Mouse (Mus musculus) G1E (cell line): Measurements from ENCODE around the gene Cdca4. TPM values are rescaled to one million over a fixed set of nuclear protein-coding genes. Genes with fewer than 3 reads are reported as not detected.
A peak's percentile ranks its signal among the peaks of the same experiment; 100 is the strongest.

Source experiments
- ATAC-seq: 2 replicates; pipeline ENCODE4 v1.8.0; 2016; ENCODE audit warnings: mild to moderate bottlenecking; ENCODE audit not compliant: insufficient number of reproducible peaks, poor library complexity, low FRiP score, severe bottlenecking; ENCODE audit errors: extremely low read depth
- DNase-seq: peaks from one replicate; pipeline ENCODE4 v3.0.0; 2012; ENCODE audit warnings: low spot score
- H3K27me3 ChIP-seq: 2 replicates; pipeline ENCODE4 v1.6.1; 2012; ENCODE audit warnings: mild to moderate bottlenecking, low read length, inconsistent platforms; ENCODE audit not compliant: insufficient read depth
- H3K36me3 ChIP-seq: replicated peaks from 2 replicates; pipeline ENCODE3; 2012; ENCODE audit warnings: mild to moderate bottlenecking, inconsistent platforms
- H3K4me1 ChIP-seq: 2 replicates; pipeline ENCODE4 v1.6.1; 2012; ENCODE audit warnings: low read depth, low read length, inconsistent platforms, mixed read lengths; ENCODE audit not compliant: insufficient read depth
- H3K4me3 ChIP-seq: 2 replicates; pipeline ENCODE4 v1.5.1; 2012; ENCODE audit warnings: low read depth, mild to moderate bottlenecking, inconsistent platforms, low read length, moderate library complexity, mixed read lengths
- H3K9me3 ChIP-seq: replicated peaks from 2 replicates; pipeline ENCODE4 v1.6.1; 2012; ENCODE audit warnings: inconsistent platforms
- CTCF ChIP-seq: IDR thresholded peaks from 2 replicates; pipeline ENCODE4 v1.5.1; 2012; ENCODE audit warnings: low read depth, low read length, inconsistent platforms, mixed read lengths
- GATA1 ChIP-seq: IDR thresholded peaks from 2 replicates; pipeline ENCODE4 v1.6.1; 2012; ENCODE audit warnings: borderline replicate concordance, low read length, inconsistent platforms, mixed read lengths
- GATA2 ChIP-seq: IDR thresholded peaks from 2 replicates; pipeline ENCODE4 v1.6.1; 2012; ENCODE audit warnings: low read depth, low read length, inconsistent platforms, borderline replicate concordance
- POLR2AphosphoS5 ChIP-seq: IDR thresholded peaks from 2 replicates; pipeline ENCODE4 v1.6.1; 2012; ENCODE audit warnings: low read depth, low read length, inconsistent platforms; ENCODE audit not compliant: insufficient replicate concordance
- TAL1 ChIP-seq: conservative IDR thresholded peaks from 2 replicates; pipeline ENCODE4 v1.6.1; 2012; ENCODE audit warnings: low read depth, low read length, inconsistent platforms, mixed read lengths
- polyA plus RNA-seq: library from polyadenylated mRNA; stranded (reverse); fragments of >175 nt; gene quantifications from 2 replicates; pipeline ENCODE4 v1.2.3, GENCODE M21; 2012
- total RNA-seq, 2 experiments: library from RNA; stranded (forward) in 1 of 2; stranded (reverse) in 1 of 2; fragments of 200-1000 nt in 1 of 2; fragments of >200 nt in 1 of 2; fragmentation: Nextera tagmentation in 1 of 2; gene quantifications; 2 replicates each; pipeline ENCODE4 v1.2.3; 2014 to 2017

The Cdca4 gene
- total and polyA plus RNA-seq, 3 experiments: 56.8 to 140 (median 124) TPM

DNA sequence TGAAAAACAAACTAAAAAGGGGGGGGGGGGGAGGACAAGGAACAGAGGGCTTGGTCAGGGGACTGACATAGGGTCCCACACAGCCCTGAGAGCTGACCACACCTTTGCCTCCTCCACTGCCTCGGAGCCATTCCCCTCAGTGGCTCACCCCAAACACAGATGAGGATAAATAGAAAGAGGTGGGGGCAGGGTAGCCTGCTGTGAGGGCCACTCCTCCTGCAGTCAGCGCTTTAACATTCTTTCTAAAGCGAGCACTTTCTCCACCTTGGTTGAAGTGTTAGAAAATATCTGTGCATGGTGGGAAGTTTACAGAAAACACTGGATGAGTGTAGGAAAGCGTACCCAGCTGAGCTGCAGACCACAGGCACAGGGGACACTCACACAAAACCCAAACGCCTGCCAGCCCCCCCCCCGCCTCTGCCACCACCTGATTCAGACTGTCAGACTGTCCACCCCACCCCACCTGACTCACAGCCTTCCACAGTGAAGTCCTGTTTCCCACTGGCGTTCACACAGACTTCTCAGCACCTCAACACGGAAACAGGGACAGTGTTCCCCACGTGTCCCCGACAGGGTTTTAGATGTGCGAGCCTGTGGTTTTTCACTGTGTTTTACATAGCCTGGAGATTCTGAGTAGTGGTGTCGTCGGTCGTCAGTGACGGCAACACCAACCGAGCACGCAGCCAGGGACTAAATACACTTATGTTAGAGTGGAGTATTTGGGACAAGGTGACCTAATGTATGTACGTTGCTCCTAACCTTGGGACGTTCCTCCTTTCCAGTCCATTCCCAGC, 18.9 kb downstream of the Cdca4 start:
- Histone ChIP-seq H3K4me1 (peaks cover 34% of the 10 kb centered on the region), H3K36me3 (peaks cover 47% of the 10 kb centered on the region), H3K27me3 (peaks cover 40% of the 10 kb centered on the region), H3K4me3 (no peak overlapping the region; the same call in 1 of the 2 replicates), H3K9me3 (no peaks in the 10 kb centered on the region)
- no peak for ATAC-seq
- no peak for TF ChIP-seq GATA1
- no peak for TF ChIP-seq TAL1
- no peak for TF ChIP-seq POLR2AphosphoS5
- no peak for TF ChIP-seq CTCF
- TF ChIP-seq GATA2: no peak
- no peak for DNase-seq

DNA sequence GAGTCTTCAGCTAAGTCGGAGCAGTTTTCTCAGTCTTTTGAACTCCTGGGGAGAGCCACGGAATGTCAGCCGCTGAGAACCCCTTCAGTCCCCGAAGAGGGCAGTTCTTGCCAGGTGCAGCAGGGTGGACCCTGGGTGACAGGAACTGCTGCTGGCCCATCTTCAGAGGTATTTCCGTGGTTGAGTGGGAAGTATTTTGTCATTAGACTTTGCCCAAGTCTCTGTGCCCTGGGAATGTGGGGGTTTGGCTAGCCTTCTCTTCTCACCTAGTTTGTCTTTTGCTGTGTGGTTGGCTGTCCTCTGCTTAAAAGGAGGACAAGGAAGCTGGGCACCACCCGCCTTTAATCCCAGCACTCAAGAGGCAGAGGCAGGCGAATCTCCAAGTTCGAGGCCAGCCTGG, 19.6 kb downstream of the Cdca4 start:
- Histone ChIP-seq H3K27me3 (peaks cover 47% of the 10 kb centered on the region), H3K4me1 (peaks cover 34% of the 10 kb centered on the region), H3K4me3 (peak overlapping the region; percentile 73), H3K9me3 (no peaks in the 10 kb centered on the region), H3K36me3 (peaks cover 40% of the 10 kb centered on the region)
- ATAC-seq (no peak), DNase-seq (no peak)
- TF ChIP-seq GATA1 (no peak), GATA2 (no peak), CTCF (no peak), TAL1 (no peak)

DNA sequence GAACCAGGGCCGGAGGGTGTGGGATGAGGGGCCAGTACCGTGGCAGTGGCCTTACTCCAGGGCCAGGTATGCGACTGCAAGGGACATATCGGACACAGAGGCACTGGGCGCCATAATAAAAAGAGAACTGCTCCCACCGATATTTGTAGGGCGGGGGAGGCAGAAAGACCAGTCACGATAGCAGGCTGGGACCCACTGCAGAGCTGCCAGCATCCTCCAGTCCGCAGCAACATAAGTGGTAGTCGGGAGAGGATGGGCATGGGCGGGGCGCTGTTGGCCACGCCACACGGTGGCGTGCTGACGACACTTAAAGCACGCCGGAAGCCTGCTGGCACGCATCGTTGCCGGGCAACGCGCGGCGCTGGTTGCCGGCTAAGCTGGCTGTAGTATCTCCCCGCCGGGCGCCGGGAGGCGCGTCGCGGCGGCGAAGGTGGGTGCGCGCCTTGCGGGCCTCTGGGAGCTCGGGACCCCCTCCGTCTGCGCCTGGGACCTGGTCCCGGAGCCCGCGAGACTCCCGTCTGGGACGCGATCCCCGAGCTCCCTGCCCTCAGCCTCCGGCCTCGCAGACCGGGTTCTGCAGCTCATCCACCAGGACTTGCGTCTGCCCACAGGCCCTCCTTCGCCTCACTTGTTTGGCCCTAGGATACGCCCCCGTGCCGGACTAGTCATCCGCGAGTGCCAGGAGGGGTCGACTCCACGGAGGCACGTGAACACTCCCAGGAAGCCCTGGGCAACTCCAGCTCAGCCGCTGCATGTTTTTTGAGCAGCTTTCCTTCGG, 20.4 kb downstream of the Cdca4 start, which contains the start of gene Clba1:
TSS of gene Clba1 (plus strand) at position 351 of the 778 bp plus-strand sequence.
- DNase-seq: peak; percentile 98
- H3K4me1 ChIP-seq: peaks cover 36% of the 10 kb centered on the region
- H3K27me3 ChIP-seq: peaks cover 55% of the 10 kb centered on the region
- H3K4me3 ChIP-seq: peak within 1 kb of the TSS; percentile 73
- peak; percentile 94 for ATAC-seq
- H3K36me3 ChIP-seq: peaks cover 32% of the 10 kb centered on the region
- no peak for TF ChIP-seq GATA2
- no peak for TF ChIP-seq POLR2AphosphoS5
- no peak for TF ChIP-seq GATA1
- TF ChIP-seq CTCF: no peak
- no peak for TF ChIP-seq TAL1
- no peaks in the 10 kb centered on the region for H3K9me3 ChIP-seq

DNA sequence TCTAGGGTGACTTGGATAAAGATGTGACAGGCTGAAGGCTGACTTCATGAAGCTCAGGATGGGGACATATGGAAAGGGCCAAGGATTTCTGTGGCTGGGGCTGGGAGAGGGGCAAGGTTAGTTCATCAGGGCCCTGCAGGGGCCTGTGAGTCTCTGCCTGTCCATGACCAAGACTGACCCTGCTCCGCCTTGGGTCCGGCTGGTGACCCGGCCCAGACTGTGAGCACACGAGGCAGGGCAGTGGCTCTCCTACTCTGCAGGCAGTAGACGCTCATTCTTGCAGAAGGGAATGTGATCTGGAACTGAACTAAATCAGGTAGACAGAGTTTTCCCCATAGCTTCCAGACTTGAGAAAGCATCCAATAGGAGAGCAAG, 21.0 kb downstream of the Cdca4 start:
- peaks cover 61% of the 10 kb centered on the region for H3K27me3 ChIP-seq
- ATAC-seq (no peak), DNase-seq (no peak)
- H3K4me1 ChIP-seq: peaks cover 36% of the 10 kb centered on the region
- H3K36me3 ChIP-seq: peaks cover 26% of the 10 kb centered on the region
- H3K4me3 ChIP-seq: peak overlapping the region; percentile 73
- no peaks in the 10 kb centered on the region for H3K9me3 ChIP-seq
- TF ChIP-seq GATA1 (no peak), GATA2 (no peak), CTCF (no peak), POLR2AphosphoS5 (no peak), TAL1 (no peak)

DNA sequence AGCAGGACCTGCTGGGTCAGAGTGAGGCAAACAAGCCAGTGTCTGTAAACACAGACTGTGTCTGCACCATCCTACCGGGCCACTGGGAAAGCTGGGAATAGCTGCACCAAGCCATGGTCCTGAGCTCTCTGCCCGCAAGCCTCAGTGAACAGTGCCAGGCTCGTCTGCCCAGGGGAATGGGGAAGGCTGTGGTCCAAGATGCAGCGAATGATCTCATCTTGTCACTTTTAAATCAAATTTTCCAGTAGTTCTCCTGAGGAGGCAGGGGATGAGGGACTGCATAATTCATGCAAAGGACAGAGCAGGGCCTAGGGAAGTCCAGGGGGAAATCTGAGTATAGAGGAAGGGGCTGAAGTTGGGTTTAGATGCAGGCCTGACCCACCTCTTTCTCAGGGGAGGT, 21.4 kb downstream of the Cdca4 start:
- Histone ChIP-seq H3K27me3 (peaks cover 65% of the 10 kb centered on the region), H3K4me3 (no peak overlapping the region), H3K9me3 (no peaks in the 10 kb centered on the region), H3K4me1 (peaks cover 36% of the 10 kb centered on the region), H3K36me3 (peaks cover 22% of the 10 kb centered on the region)
- no peak for DNase-seq
- TF ChIP-seq GATA2: no peak
- TF ChIP-seq POLR2AphosphoS5: no peak
- TF ChIP-seq GATA1: no peak
- no peak for ATAC-seq

DNA sequence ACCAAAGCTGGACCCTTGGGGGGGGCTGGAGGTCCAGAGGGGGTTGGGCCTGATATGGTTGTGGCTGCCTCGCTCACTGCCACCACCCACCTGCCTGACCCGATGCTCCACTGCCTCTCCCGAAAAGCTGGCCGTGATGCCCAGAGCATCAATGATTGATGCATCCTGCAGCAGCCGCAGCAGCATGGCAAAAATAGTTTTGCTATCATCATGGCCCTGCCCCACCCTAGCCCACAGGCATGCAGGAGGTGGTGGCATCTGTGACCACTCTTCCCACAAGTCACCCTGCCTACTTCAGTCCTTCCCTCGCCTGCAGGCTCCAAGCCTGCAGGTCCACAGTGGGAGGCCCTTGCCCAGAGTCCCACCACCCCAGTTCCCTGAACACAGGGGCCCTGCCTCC, 23.2 kb downstream of the Cdca4 start:
- peaks cover 46% of the 10 kb centered on the region for H3K4me1 ChIP-seq
- DNase-seq (no peak), ATAC-seq (no peak)
- H3K4me3 ChIP-seq: no peak overlapping the region
- H3K27me3 ChIP-seq: peaks cover 79% of the 10 kb centered on the region
- peaks cover 4% of the 10 kb centered on the region for H3K36me3 ChIP-seq
- TF ChIP-seq CTCF: no peak
- no peak for TF ChIP-seq GATA2
- no peak for TF ChIP-seq TAL1
- no peak for TF ChIP-seq GATA1
- no peak for TF ChIP-seq POLR2AphosphoS5
- H3K9me3 ChIP-seq: no peaks in the 10 kb centered on the region
